8 mouse cellular contexts compared by ENCODE assay signal in the genomic region with DNA sequence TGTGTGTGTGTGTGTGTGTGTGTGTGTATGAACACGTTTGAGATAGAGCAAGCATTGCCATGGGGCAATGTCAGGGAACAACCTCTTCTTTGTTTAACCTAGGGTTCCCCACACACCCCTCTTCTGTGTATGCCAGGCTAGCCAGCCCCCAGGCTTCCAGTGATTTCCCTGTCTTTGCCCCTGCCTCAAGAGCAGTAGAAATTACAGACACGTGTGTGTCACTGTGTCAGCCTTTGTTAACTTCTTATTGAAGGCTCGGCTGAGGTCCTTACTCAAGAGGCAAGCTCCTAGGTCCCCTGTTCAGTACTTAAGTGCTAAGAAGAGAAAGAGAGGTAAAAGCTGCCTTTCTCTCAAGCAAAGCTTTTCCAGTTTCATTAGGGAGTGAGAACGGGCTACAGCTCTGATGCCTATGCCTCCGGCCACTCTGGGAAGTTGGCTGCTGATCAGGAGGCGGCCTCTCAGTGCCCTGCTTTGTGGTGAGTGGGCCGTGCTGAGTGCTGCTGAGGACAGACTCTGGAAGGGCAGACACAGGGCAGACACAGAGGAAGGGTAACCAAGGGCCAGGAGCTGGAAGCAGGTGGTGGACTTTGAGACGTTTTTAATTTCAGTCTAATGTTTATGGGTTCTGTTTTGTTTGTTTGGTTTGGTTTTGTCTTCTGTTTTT.
A peak's percentile ranks its signal among the peaks of the same experiment; 100 is the strongest.
DNase-seq lines count a peak whose midpoint lies in the region; ATAC-seq and TF ChIP-seq lines count a peak whose summit lies in the region.

No protein-coding gene starts in this region.

- H3K4me1 ChIP-seq in forebrain, embryonic 11.5 days (replicated peaks; ENCODE audit: control insufficient read depth, insufficient read depth, low read length): 0 out of 2 replicates have a peak, but pooled peaks cover 4% of the 10 kb centered on the region
- H3K4me1 ChIP-seq in heart, postnatal 0 days (ENCODE audit: control insufficient read depth, insufficient read depth): peaks cover 40% of the 10 kb centered on the region
- 0 out of 2 replicates have a peak, but pooled peaks cover 3% of the 10 kb centered on the region for H3K4me1 ChIP-seq in stomach, embryonic 16.5 days (ENCODE audit: control insufficient read depth, insufficient read depth, low read length)

- no peak for TF ChIP-seq CTCF in heart, postnatal 0 days (IDR thresholded peaks at IDR 0.05; ENCODE audit: low read depth)

- 13% methylated on average over 8 of the region's 8 CpGs for WGBS in forebrain, embryonic 11.5 days
- WGBS in heart, postnatal 0 days: 22% methylated on average over 8 of the region's 8 CpGs
- 36% methylated on average over 8 of the region's 8 CpGs for WGBS in stomach, embryonic 16.5 days

- no peak overlapping the region for H3K27ac ChIP-seq in forebrain, embryonic 11.5 days (ENCODE audit: low read depth, low read length)
- H3K27ac ChIP-seq in heart, postnatal 0 days (ENCODE audit: low read depth): peak overlapping the region; percentile 86
- no peak overlapping the region for H3K27ac ChIP-seq in stomach, embryonic 16.5 days (ENCODE audit: low read length)

- no peaks in the 10 kb centered on the region for H3K36me3 ChIP-seq in forebrain, embryonic 11.5 days (ENCODE audit: control insufficient read depth, insufficient read depth, low read length)
- no peaks in the 10 kb centered on the region for H3K36me3 ChIP-seq in heart, postnatal 0 days (replicated peaks; ENCODE audit: control insufficient read depth, insufficient read depth, low read length)
- 0 out of 2 replicates have a peak, but pooled peaks cover 6% of the 10 kb centered on the region for H3K36me3 ChIP-seq in stomach, embryonic 16.5 days (ENCODE audit: control insufficient read depth, insufficient read depth, low read length)

- H3K4me3 ChIP-seq in forebrain, embryonic 11.5 days (ENCODE audit: low read depth, low read length): no peak overlapping the region
- H3K4me3 ChIP-seq in heart, postnatal 0 days (ENCODE audit: low read depth, low read length): no peak overlapping the region
- H3K4me3 ChIP-seq in stomach, embryonic 16.5 days (replicated peaks; ENCODE audit: low read length): no peak overlapping the region

- peak; percentile 62 for DNase-seq in right cerebral cortex, adult 18-20 months
- no peak for DNase-seq in right cerebral cortex, postnatal 14 days
- peak; percentile 69 for DNase-seq in forebrain, embryonic 11.5 days (ENCODE audit: low spot score)
- peak; percentile 78 for DNase-seq in heart, postnatal 0 days (ENCODE audit: low spot score)
- peak; percentile 59 to 73 for DNase-seq in kidney, postnatal 4 days
- peak; percentile 80 for DNase-seq in lung, postnatal 36 days
- DNase-seq in natural killer cell, adult 2 months (ENCODE audit: low spot score in 2 of 2): no peak

- no peak for TF ChIP-seq EP300 in heart, postnatal 0 days (IDR thresholded peaks at IDR 0.05; ENCODE audit: low read depth)

- H3K27me3 ChIP-seq in forebrain, embryonic 11.5 days (ENCODE audit: control insufficient read depth, insufficient read depth, low read length): no peaks in the 10 kb centered on the region
- H3K27me3 ChIP-seq in heart, postnatal 0 days (ENCODE audit: control insufficient read depth, insufficient read depth, low read length): no peaks in the 10 kb centered on the region
- H3K27me3 ChIP-seq in stomach, embryonic 16.5 days (ENCODE audit: control insufficient read depth, insufficient read depth, low read length): no peaks in the 10 kb centered on the region

- no peaks in the 10 kb centered on the region for H3K9me3 ChIP-seq in forebrain, embryonic 11.5 days (ENCODE audit: control insufficient read depth, low read length)
- H3K9me3 ChIP-seq in heart, postnatal 0 days (replicated peaks; ENCODE audit: control insufficient read depth, low read length): no peaks in the 10 kb centered on the region
- no peaks in the 10 kb centered on the region for H3K9me3 ChIP-seq in stomach, embryonic 16.5 days (replicated peaks; ENCODE audit: control insufficient read depth, low read length)

- no peak overlapping the region for H3K4me2 ChIP-seq in forebrain, embryonic 11.5 days (ENCODE audit: low read depth, low read length, severe bottlenecking)
- H3K4me2 ChIP-seq in heart, postnatal 0 days (ENCODE audit: low read depth, low read length): peak overlapping the region; percentile 28; the same call in 1 of the 2 replicates
- no peak overlapping the region for H3K4me2 ChIP-seq in stomach, embryonic 16.5 days (ENCODE audit: low read depth, low read length)

- H3K9ac ChIP-seq in forebrain, embryonic 11.5 days (ENCODE audit: low read length): peak overlapping the region; percentile 23; the same call in 1 of the 2 replicates
- H3K9ac ChIP-seq in heart, postnatal 0 days (replicated peaks; ENCODE audit: low read depth, low read length): no peak overlapping the region
- no peak overlapping the region for H3K9ac ChIP-seq in stomach, embryonic 16.5 days (ENCODE audit: low read length)

- peak; percentile 73 for ATAC-seq in forebrain, embryonic 11.5 days (replicated peaks; ENCODE audit: low FRiP score)
- peak; percentile 95 for ATAC-seq in heart, postnatal 0 days (ENCODE audit: insufficient read depth, low read depth)
- 0 out of 2 replicates have a peak, but pooled peaks have one; percentile 35 for ATAC-seq in stomach, embryonic 16.5 days (ENCODE audit: insufficient read depth, low FRiP score)

Comparison
In these comparisons a context has a peak if more than half of its experiments do, and no peak if none do; other contexts are left out.
1. DNase-seq: peak in right cerebral cortex, adult 18-20 months (single experiment), forebrain, embryonic 11.5 days (single experiment), heart, postnatal 0 days (single experiment), kidney, postnatal 4 days (2 of 2) and lung, postnatal 36 days (single experiment); none in right cerebral cortex, postnatal 14 days (single experiment) and natural killer cell, adult 2 months (0 of 2).
2. ATAC-seq: peak in every context shown above with its lines; median percentile 95 in heart, postnatal 0 days; 73 in forebrain, embryonic 11.5 days; 35 in stomach, embryonic 16.5 days.